In the genomic region with DNA sequence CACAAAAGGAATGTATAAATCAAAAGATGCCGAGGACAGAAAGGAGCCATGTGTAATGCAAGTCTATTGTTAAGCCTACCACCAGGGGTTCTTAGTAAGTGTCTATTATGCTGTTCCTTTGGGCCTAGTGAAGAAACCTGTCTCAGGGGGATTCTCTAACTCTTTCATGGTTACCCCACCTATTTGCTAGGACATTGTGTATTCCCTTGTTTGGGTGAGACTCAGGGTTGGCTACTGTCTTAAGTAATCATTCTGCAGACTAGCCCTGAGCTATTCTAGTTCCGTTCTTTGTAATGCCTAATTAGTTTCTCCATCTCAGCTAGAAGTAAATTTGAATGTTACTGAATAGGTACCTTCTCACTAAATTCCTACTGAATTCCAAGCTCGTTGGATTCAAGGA, we compare ENCODE assay signal across 29 mouse cellular contexts.
"Had no signal": no experiment of that assay in that cellular context is flagged by ENCODE, and none has a peak within 500 bp of the region (broad histone marks: within the 10 kb centered on the region; RNA-seq: fewer than 3 reads in every experiment).

No protein-coding gene starts in this region.

- H3K4me3 ChIP-seq: heart, embryonic 12.5 days; heart, embryonic 13.5 days; heart, embryonic 15.5 days; hindbrain, embryonic 10.5 days; hindbrain, embryonic 12.5 days; hindbrain, embryonic 13.5 days; hindbrain, embryonic 15.5 days; intestine, embryonic 15.5 days; kidney, embryonic 15.5 days; layer of hippocampus, adult 2 months; left cerebral cortex, adult 2 months had no signal

- H3K9me3 ChIP-seq: heart, embryonic 12.5 days; heart, embryonic 15.5 days; hindbrain, embryonic 10.5 days; hindbrain, embryonic 12.5 days; hindbrain, embryonic 13.5 days; hindbrain, embryonic 15.5 days; intestine, embryonic 15.5 days; kidney, embryonic 15.5 days had no signal

- H3K9ac ChIP-seq: heart, embryonic 12.5 days; heart, embryonic 13.5 days; heart, embryonic 15.5 days; hindbrain, embryonic 12.5 days; hindbrain, embryonic 13.5 days; hindbrain, embryonic 14.5 days; hindbrain, embryonic 15.5 days; intestine, embryonic 15.5 days; kidney, embryonic 15.5 days had no signal

- H3K27ac ChIP-seq: heart, embryonic 13.5 days; heart, embryonic 15.5 days; hindbrain, embryonic 10.5 days; hindbrain, embryonic 12.5 days; hindbrain, embryonic 13.5 days; hindbrain, embryonic 14.5 days; hindbrain, embryonic 15.5 days; hindbrain, postnatal 0 days; intestine, embryonic 15.5 days; kidney, embryonic 15.5 days; kidney, postnatal 0 days; layer of hippocampus, adult 2 months; left cerebral cortex, adult 2 months had no signal

- H3K36me3 ChIP-seq: heart, embryonic 12.5 days; heart, embryonic 13.5 days; heart, embryonic 15.5 days; hindbrain, embryonic 10.5 days; hindbrain, embryonic 12.5 days; hindbrain, embryonic 13.5 days; hindbrain, embryonic 15.5 days; intestine, embryonic 15.5 days; kidney, embryonic 15.5 days had no signal

- H3K4me1 ChIP-seq: heart, embryonic 12.5 days; heart, embryonic 13.5 days; heart, embryonic 15.5 days; hindbrain, embryonic 10.5 days; hindbrain, embryonic 12.5 days; hindbrain, embryonic 13.5 days; hindbrain, embryonic 15.5 days; intestine, embryonic 15.5 days; kidney, embryonic 15.5 days had no signal

- DNase-seq: heart, postnatal 10 days; heart, postnatal 14 days; heart, postnatal 36 days; heart, postnatal 4 days; kidney, adult 11 months; kidney, adult 18-20 months; kidney, adult 2 months; kidney, adult 8-10 months; kidney, adult 9 months; kidney, postnatal 10 days; kidney, postnatal 25 days; kidney, postnatal 36 days; kidney, postnatal 4 days; layer of hippocampus, adult 9-11 months; layer of hippocampus, postnatal 36 days had no signal
